Comparison of ENCODE assay signal across 18 mouse cellular contexts in the genomic region with DNA sequence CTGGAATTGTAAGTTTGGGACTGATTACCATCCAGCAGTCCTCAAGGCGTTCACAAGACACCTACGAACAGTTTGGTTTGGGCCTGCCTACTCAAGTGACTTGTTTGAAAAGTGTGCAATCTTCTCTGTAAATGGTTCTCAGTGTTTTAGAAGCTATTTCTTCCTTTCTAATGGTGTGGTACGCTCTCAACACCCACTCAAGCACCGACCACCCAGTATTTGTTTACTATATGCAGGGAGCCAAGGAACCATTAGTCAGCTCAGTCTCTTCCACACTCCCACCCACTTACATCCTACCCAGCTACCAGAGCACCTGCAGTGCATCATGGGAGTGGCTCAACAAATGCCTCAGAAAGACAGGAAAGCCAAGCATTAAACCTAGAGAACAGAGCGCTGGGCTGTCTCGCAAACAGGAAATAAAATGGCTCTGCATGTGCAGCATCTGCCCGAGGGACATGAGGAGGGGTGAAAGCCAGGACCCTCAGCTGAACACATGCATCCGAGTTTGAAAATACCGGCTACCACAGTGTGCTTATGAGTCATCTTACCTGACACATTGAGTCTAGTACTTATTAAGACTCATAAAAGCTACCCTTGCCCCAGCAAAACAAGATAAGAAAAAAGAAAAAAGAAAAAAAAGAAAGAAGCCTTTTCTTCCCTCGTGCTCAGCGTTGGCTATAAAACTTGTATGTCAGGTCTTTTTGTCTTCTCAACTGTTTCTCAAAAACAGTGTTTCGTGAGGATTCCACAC.
DNase-seq lines count a peak whose midpoint lies in the region; ATAC-seq lines count a peak whose summit lies in the region.
"Had no signal": no experiment of that assay in that cellular context is flagged by ENCODE, and none has a peak within 500 bp of the region (broad histone marks: within the 10 kb centered on the region; RNA-seq: fewer than 3 reads in every experiment).

No protein-coding gene starts in this region.

- no peak overlapping the region for H3K4me3 ChIP-seq in intestine, embryonic 16.5 days (ENCODE audit: low read length)
- no peak overlapping the region for H3K4me3 ChIP-seq in forebrain, embryonic 10.5 days
- no peak overlapping the region for H3K4me3 ChIP-seq in forebrain, embryonic 12.5 days (replicated peaks)
- H3K4me3 ChIP-seq: embryonic facial prominence, embryonic 13.5 days had no signal

- no peaks in the 10 kb centered on the region for H3K27me3 ChIP-seq in intestine, embryonic 16.5 days (replicated peaks; ENCODE audit: control insufficient read depth, insufficient read depth, low read length)
- peaks cover 3% of the 10 kb centered on the region for H3K27me3 ChIP-seq in forebrain, embryonic 10.5 days (ENCODE audit: poor library complexity, severe bottlenecking)
- peaks cover 6% of the 10 kb centered on the region; the same call in 1 of the 2 replicates for H3K27me3 ChIP-seq in forebrain, embryonic 12.5 days

- H3K4me2 ChIP-seq in intestine, embryonic 16.5 days (ENCODE audit: low read depth, low read length): no peak overlapping the region; the same call in 1 of the 2 replicates
- no peak overlapping the region for H3K4me2 ChIP-seq in forebrain, embryonic 12.5 days
- H3K4me2 ChIP-seq: embryonic facial prominence, embryonic 13.5 days; heart, embryonic 11.5 days; midbrain, embryonic 11.5 days had no signal

- H3K9ac ChIP-seq in intestine, embryonic 16.5 days (ENCODE audit: low read depth, low read length): no peak overlapping the region
- no peak overlapping the region for H3K9ac ChIP-seq in forebrain, embryonic 12.5 days
- H3K9ac ChIP-seq: embryonic facial prominence, embryonic 13.5 days had no signal

- no peaks in the 10 kb centered on the region for H3K9me3 ChIP-seq in intestine, embryonic 16.5 days (ENCODE audit: control insufficient read depth, low read length)
- no peaks in the 10 kb centered on the region for H3K9me3 ChIP-seq in forebrain, embryonic 10.5 days
- no peaks in the 10 kb centered on the region for H3K9me3 ChIP-seq in forebrain, embryonic 12.5 days
- H3K9me3 ChIP-seq: embryonic facial prominence, embryonic 13.5 days had no signal

- 38% methylated on average over 12 of the region's 12 CpGs for WGBS in intestine, embryonic 16.5 days
- 90% methylated on average over 12 of the region's 12 CpGs for WGBS in forebrain, embryonic 10.5 days
- WGBS in forebrain, embryonic 12.5 days: 84% methylated on average over 12 of the region's 12 CpGs

- DNase-seq in left cerebral cortex, adult 18-20 months (ENCODE audit: low spot score in 2 of 2): peak; percentile 50 to 69
- no peak for DNase-seq in left cerebral cortex, postnatal 4 days
- peak; percentile 90 for DNase-seq in brain, adult 2 months (ENCODE audit: low read depth, low spot score)
- DNase-seq in left cerebral cortex, postnatal 25 days (ENCODE audit: low spot score in 2 of 2): peak; percentile 42 to 87
- no peak for DNase-seq in forebrain, embryonic 10.5 days (ENCODE audit: extremely low spot score, low spot score)
- no peak for DNase-seq in thymus, postnatal 10 days (ENCODE audit: low spot score in 2 of 2)
- DNase-seq: gastrocnemius, postnatal 10 days; heart, postnatal 4 days; kidney, postnatal 10 days; liver; lung, postnatal 36 days; spleen, adult 18-20 months; thymus, adult 2 months had no signal

- ATAC-seq in intestine, embryonic 16.5 days: peak; percentile 96
- ATAC-seq in forebrain, embryonic 12.5 days (ENCODE audit: low FRiP score): no peak

- no peaks in the 10 kb centered on the region for H3K36me3 ChIP-seq in intestine, embryonic 16.5 days (ENCODE audit: control insufficient read depth, insufficient read depth, low read length)
- H3K36me3 ChIP-seq in forebrain, embryonic 10.5 days (replicated peaks): no peaks in the 10 kb centered on the region
- no peaks in the 10 kb centered on the region for H3K36me3 ChIP-seq in forebrain, embryonic 12.5 days (replicated peaks)
- H3K36me3 ChIP-seq: embryonic facial prominence, embryonic 13.5 days had no signal

- H3K27ac ChIP-seq in intestine, embryonic 16.5 days (ENCODE audit: low read length): 0 out of 2 replicates have a peak overlapping the region, but pooled peaks have one; percentile 7
- no peak overlapping the region for H3K27ac ChIP-seq in forebrain, embryonic 10.5 days
- no peak overlapping the region for H3K27ac ChIP-seq in forebrain, embryonic 12.5 days
- H3K27ac ChIP-seq: embryonic facial prominence, embryonic 13.5 days had no signal

- intact Hi-C loops in left cerebral cortex, postnatal 4 days (cut with DNase I): no loop called here
- intact Hi-C loops in left cerebral cortex, postnatal 25 days (cut with DNase I): loop anchor here (10.0 kb wide), 1 partner anchor 313 kb away; no protein-coding TSS in a partner anchor

- H3K4me1 ChIP-seq in intestine, embryonic 16.5 days (ENCODE audit: control insufficient read depth, insufficient read depth, low read length): peaks cover 13% of the 10 kb centered on the region
- H3K4me1 ChIP-seq in forebrain, embryonic 10.5 days: peaks cover 27% of the 10 kb centered on the region
- H3K4me1 ChIP-seq in forebrain, embryonic 12.5 days: no peaks in the 10 kb centered on the region
- H3K4me1 ChIP-seq: embryonic facial prominence, embryonic 13.5 days had no signal

Comparison
In these comparisons a context has a peak if more than half of its experiments do, and no peak if none do; other contexts are left out.
1. DNase-seq: peak in left cerebral cortex, adult 18-20 months (2 of 2), brain, adult 2 months (single experiment) and left cerebral cortex, postnatal 25 days (2 of 2); none in left cerebral cortex, postnatal 4 days (single experiment), forebrain, embryonic 10.5 days (single experiment) and thymus, postnatal 10 days (0 of 2).